Mouse (Mus musculus): ENCODE data around the gene Lat. TPM values are rescaled to one million over a fixed set of nuclear protein-coding genes. Genes with fewer than 3 reads are reported as not detected.
A peak's percentile ranks its signal among the peaks of the same experiment; 100 is the strongest.

Gene Lat
- polyA plus RNA-seq, 1 experiment from 2014 or later = 9.0 TPM

DNA sequence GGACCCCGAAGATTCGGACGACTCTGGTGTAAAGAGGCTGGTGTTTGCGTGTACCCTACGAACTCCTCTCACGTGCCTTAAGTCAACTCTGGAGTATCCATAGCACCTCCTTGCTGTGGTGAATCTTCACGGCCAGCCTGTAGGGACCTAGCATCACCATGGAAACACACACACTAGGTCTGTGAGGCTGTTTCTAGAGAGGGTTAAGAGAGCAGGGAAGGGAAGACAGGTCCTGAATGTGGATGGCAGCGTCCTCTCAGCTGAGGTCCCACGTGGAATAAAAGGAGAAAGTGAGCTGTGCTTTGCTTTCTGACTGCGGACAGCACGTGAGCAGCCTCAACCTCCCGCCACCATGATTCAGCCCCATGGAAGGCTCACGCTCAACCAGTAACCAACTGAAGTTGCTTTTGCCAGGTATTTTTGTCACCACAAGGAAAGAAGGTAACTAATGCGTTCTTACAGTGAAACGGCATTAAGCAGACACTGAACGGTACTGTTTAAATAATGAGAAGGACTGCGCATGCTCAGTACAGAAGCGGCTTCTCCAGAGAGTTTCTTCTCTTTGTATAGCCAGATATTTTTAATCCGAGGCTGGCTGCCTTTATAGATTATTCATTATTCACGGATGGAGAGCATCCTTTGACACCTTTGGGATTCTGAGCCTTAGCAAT, 18.5 kb downstream of the Lat start:
- ATAC-seq (ENCODE audit: borderline replicate concordance, extremely low read depth, low FRiP score, low TSS enrichment) = no peak
- Histone ChIP-seq H3K36me3 (no peaks in the 10 kb centered on the region), H3K4me1 (0 out of 2 replicates have a peak, but pooled peaks cover 5% of the 10 kb centered on the region), H3K4me2 (peak overlapping the region; percentile 39), H3K27ac (no peak overlapping the region), H3K9ac (no peak overlapping the region), H3K4me3 (peak overlapping the region; percentile 3; the same call in 1 of the 2 replicates), H3K27me3 (no peaks in the 10 kb centered on the region), H3K9me3 (no peaks in the 10 kb centered on the region)
- WGBS = 52% methylated on average over 20 of the region's 20 CpGs

DNA sequence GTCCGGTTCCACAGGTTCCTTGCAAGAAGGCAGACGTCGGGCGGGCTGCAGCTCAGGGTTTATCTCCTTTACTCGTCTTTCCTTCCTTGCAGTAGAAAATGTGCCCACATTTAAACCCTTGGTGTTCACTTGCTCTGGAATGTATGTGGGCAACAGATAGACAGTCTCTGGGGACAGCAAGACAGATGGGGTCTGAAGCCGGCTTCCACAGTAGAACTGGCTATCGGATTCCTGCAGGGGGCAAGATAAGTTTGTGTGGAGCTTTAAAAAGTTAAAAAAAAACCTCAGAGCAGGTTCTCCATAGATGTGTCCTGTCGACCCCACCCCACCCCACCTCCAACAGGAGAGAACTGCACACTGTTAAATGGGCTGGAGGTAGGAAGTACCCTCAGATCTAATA, 21.1 kb downstream of the Lat start:
- Histone ChIP-seq H3K4me3 (no peak overlapping the region), H3K9me3 (no peaks in the 10 kb centered on the region), H3K36me3 (no peaks in the 10 kb centered on the region), H3K4me2 (no peak overlapping the region), H3K27ac (no peak overlapping the region), H3K27me3 (no peaks in the 10 kb centered on the region), H3K4me1 (0 out of 2 replicates have a peak, but pooled peaks cover 5% of the 10 kb centered on the region), H3K9ac (no peak overlapping the region)
- 50% methylated on average over 8 of the region's 8 CpGs for WGBS
- ATAC-seq (ENCODE audit: borderline replicate concordance, extremely low read depth, low FRiP score, low TSS enrichment) = no peak

GRCm38 (mm10) chr7:126347098-126347497, 22.3 kb downstream of the Lat start:
- Histone ChIP-seq H3K4me2 (no peak overlapping the region), H3K36me3 (no peaks in the 10 kb centered on the region), H3K27me3 (no peaks in the 10 kb centered on the region), H3K4me3 (no peak overlapping the region), H3K27ac (no peak overlapping the region), H3K4me1 (0 out of 2 replicates have a peak, but pooled peaks cover 5% of the 10 kb centered on the region), H3K9me3 (no peaks in the 10 kb centered on the region), H3K9ac (no peak overlapping the region)
- 36% methylated on average over 1 of the region's 1 CpGs for WGBS
- no peak for ATAC-seq (ENCODE audit: borderline replicate concordance, extremely low read depth, low FRiP score, low TSS enrichment)

DNA sequence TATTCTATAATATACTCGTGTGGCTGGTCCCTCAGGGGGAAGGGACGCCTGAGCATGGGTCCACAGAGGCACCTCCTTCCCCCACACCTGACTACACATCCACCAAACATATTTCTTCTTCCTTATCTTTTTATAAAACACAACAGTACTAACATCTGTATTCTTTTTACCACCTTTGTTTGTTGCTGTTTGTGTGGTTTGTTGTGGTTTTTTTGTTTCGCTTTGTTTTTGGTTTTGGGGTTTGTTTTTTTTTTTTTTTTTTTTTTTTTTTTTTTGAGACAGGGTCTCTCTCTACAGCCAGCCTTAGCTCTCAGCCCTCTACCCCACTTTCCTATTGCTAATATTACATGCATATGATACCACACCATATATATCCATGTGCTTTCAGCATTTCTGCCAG, 23.4 kb downstream of the Lat start:
- Histone ChIP-seq H3K27me3 (no peaks in the 10 kb centered on the region), H3K27ac (no peak overlapping the region), H3K4me2 (no peak overlapping the region), H3K9me3 (no peaks in the 10 kb centered on the region), H3K4me3 (no peak overlapping the region), H3K4me1 (no peaks in the 10 kb centered on the region), H3K9ac (no peak overlapping the region), H3K36me3 (no peaks in the 10 kb centered on the region)
- 37% methylated on average over 3 of the region's 3 CpGs for WGBS
- ATAC-seq (ENCODE audit: borderline replicate concordance, extremely low read depth, low FRiP score, low TSS enrichment) = no peak

DNA sequence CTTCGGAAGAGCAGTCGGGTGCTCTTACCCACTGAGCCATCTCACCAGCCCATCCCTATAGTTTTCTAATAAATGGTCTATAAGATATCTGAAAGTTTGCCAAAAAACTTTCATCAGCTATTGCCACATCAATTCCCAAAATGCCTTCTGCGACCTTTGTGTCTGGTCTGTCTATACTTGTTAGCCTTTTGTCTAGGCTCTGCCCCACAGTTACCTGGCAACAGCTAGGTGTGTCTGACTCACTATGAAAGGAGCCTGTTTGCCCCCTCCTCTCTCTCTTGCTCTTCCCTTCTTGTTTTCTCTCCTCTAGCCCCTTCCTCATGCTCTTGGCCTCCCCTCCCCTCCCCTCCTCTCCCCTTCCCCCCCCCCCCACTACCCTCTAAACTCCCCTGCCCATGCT, 23.8 kb downstream of the Lat start:
- Histone ChIP-seq H3K9ac (no peak overlapping the region), H3K36me3 (no peaks in the 10 kb centered on the region), H3K4me3 (no peak overlapping the region), H3K27ac (no peak overlapping the region), H3K9me3 (no peaks in the 10 kb centered on the region), H3K4me2 (no peak overlapping the region), H3K27me3 (no peaks in the 10 kb centered on the region), H3K4me1 (no peaks in the 10 kb centered on the region)
- no peak for ATAC-seq (ENCODE audit: borderline replicate concordance, extremely low read depth, low FRiP score, low TSS enrichment)
- WGBS = 47% methylated on average over 3 of the region's 3 CpGs

DNA sequence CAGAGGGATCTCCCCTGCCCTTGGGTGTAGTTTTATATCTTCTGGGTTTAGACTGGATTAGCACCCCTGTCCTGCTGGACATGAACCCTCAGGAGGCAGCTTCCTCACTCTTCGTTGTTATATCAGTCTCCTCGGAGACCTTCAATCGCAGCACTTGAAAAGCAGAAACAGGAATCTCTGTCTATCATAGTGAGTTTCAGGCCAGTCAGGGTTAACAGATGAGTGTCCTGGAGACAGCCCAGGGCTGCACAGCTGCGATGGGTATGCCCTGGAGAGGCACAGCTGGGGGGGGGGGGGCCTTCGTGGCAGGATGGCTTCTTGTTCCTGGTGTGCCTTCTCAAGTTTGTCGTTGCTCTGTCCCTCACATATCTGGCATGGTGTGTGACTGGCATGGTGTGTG, 28.5 kb downstream of the Lat start:
- Histone ChIP-seq H3K9me3 (no peaks in the 10 kb centered on the region), H3K4me2 (no peak overlapping the region), H3K4me1 (no peaks in the 10 kb centered on the region), H3K36me3 (no peaks in the 10 kb centered on the region), H3K9ac (no peak overlapping the region), H3K27ac (no peak overlapping the region), H3K4me3 (no peak overlapping the region), H3K27me3 (no peaks in the 10 kb centered on the region)
- WGBS = 35% methylated on average over 6 of the region's 6 CpGs
- ATAC-seq (ENCODE audit: borderline replicate concordance, extremely low read depth, low FRiP score, low TSS enrichment) = no peak

- Histone ChIP-seq H3K27ac (no peak overlapping the region), H3K4me3 (no peak overlapping the region), H3K4me2 (no peak overlapping the region), H3K27me3 (no peaks in the 10 kb centered on the region), H3K9me3 (no peaks in the 10 kb centered on the region), H3K36me3 (no peaks in the 10 kb centered on the region), H3K9ac (no peak overlapping the region), H3K4me1 (no peaks in the 10 kb centered on the region)
- 68% methylated on average over 6 of the region's 6 CpGs for WGBS
- no peak for ATAC-seq (ENCODE audit: borderline replicate concordance, extremely low read depth, low FRiP score, low TSS enrichment)
Measured at GRCm38 (mm10) chr7:126340206-126340618, 29.2 kb downstream of the Lat start.

GRCm38 (mm10) chr7:126339521-126339971, 29.8 kb downstream of the Lat start:
- ATAC-seq (ENCODE audit: borderline replicate concordance, extremely low read depth, low FRiP score, low TSS enrichment) = no peak
- 67% methylated on average over 8 of the region's 8 CpGs for WGBS
- no peaks in the 10 kb centered on the region for H3K4me1 ChIP-seq
- no peak overlapping the region for H3K4me3 ChIP-seq
- H3K9me3 ChIP-seq = no peaks in the 10 kb centered on the region
- H3K9ac ChIP-seq = no peak overlapping the region
- no peaks in the 10 kb centered on the region for H3K36me3 ChIP-seq
- H3K27ac ChIP-seq = no peak overlapping the region
- no peak overlapping the region for H3K4me2 ChIP-seq
- H3K27me3 ChIP-seq = no peaks in the 10 kb centered on the region

DNA sequence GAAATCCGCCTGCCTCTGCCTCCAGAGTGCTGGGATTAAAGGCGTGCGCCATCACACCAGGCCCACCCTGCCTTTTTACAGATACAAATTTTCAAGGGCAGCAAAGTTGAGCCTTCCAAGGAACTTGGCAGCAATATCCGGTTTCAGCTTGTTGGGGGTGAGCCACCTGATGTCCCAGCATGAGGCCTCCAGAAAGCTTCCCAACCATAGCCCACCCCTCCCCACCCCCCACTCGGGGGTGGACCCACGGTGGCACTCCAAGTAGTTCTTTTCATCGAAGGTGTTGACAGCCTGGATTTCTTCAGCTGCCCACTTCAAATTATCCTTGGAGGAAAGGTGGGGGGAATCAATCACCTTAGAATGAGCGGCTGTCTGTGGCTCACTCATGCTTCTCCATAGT, 30.5 kb downstream of the Lat start:
- H3K27me3 ChIP-seq = no peaks in the 10 kb centered on the region
- H3K36me3 ChIP-seq = no peaks in the 10 kb centered on the region
- no peak for ATAC-seq (ENCODE audit: borderline replicate concordance, extremely low read depth, low FRiP score, low TSS enrichment)
- no peak overlapping the region for H3K4me2 ChIP-seq
- H3K27ac ChIP-seq = no peak overlapping the region
- no peak overlapping the region for H3K4me3 ChIP-seq
- 77% methylated on average over 8 of the region's 8 CpGs for WGBS
- no peaks in the 10 kb centered on the region for H3K4me1 ChIP-seq
- H3K9me3 ChIP-seq = no peaks in the 10 kb centered on the region
- H3K9ac ChIP-seq = no peak overlapping the region

GRCm38 (mm10) chr7:126335556-126335955, 33.8 kb downstream of the Lat start:
- Histone ChIP-seq H3K4me1 (no peaks in the 10 kb centered on the region), H3K9me3 (no peaks in the 10 kb centered on the region), H3K4me2 (no peak overlapping the region), H3K4me3 (no peak overlapping the region), H3K36me3 (no peaks in the 10 kb centered on the region), H3K27me3 (no peaks in the 10 kb centered on the region), H3K9ac (no peak overlapping the region), H3K27ac (no peak overlapping the region)
- ATAC-seq (ENCODE audit: borderline replicate concordance, extremely low read depth, low FRiP score, low TSS enrichment) = no peak
- 88% methylated on average over 1 of the region's 1 CpGs for WGBS

DNA sequence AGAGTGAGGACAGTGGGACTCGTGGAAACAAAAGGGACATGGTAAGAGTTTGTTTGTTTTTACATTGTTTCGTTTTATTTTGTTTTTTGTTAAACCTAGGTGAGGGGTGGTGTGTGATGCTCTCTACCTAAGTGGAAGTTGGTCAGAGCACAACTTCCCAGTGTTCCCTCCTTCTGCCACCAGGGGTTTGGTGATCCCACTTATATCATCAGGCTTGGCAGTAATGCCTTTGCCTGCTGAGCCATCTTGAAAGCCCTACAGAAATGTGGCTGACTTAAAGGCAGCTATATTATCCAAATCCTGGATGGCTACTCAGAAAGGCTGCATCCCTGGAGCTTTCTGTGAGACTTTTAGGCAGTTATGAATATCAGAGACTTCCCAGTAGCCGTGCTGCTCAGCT, 36.7 kb downstream of the Lat start:
- Histone ChIP-seq H3K4me3 (no peak overlapping the region), H3K4me2 (no peak overlapping the region), H3K9ac (no peak overlapping the region), H3K27me3 (no peaks in the 10 kb centered on the region), H3K36me3 (no peaks in the 10 kb centered on the region), H3K4me1 (no peaks in the 10 kb centered on the region), H3K9me3 (no peaks in the 10 kb centered on the region), H3K27ac (no peak overlapping the region)
- ATAC-seq (ENCODE audit: borderline replicate concordance, extremely low read depth, low FRiP score, low TSS enrichment) = no peak
- 58% methylated on average over 3 of the region's 3 CpGs for WGBS

GRCm38 (mm10) chr7:126330693-126331092, 38.7 kb downstream of the Lat start:
- Histone ChIP-seq H3K9me3 (no peaks in the 10 kb centered on the region), H3K4me2 (no peak overlapping the region), H3K36me3 (no peaks in the 10 kb centered on the region), H3K4me3 (no peak overlapping the region), H3K27me3 (no peaks in the 10 kb centered on the region), H3K4me1 (no peaks in the 10 kb centered on the region), H3K9ac (no peak overlapping the region), H3K27ac (no peak overlapping the region)
- 21% methylated on average over 2 of the region's 2 CpGs for WGBS
- ATAC-seq (ENCODE audit: borderline replicate concordance, extremely low read depth, low FRiP score, low TSS enrichment) = no peak

All from lung, embryonic 15.5 days (tissue).